Mouse (Mus musculus): ENCODE measurements around the gene Dnttip2.

Dnttip2 gene

GRCm38 (mm10) chr3:122333493-122333892, 59.3 kb downstream of the Dnttip2 start:
- no peak for DNase-seq

- DNase-seq = no peak
Observed at GRCm38 (mm10) chr3:122333902-122334301, 59.7 kb downstream of the Dnttip2 start.

GRCm38 (mm10) chr3:122334375-122334774, 60.2 kb downstream of the Dnttip2 start:
- no peak for DNase-seq

All from cerebellum, postnatal 25 days (tissue).